Mouse (Mus musculus): ENCODE data around the gene Slc37a3.
"Not testable (repeated sequence)": the region's sequence is repeated elsewhere in the genome, so short reads cannot be mapped to it uniquely, and the experiment has no call there.

DNA sequence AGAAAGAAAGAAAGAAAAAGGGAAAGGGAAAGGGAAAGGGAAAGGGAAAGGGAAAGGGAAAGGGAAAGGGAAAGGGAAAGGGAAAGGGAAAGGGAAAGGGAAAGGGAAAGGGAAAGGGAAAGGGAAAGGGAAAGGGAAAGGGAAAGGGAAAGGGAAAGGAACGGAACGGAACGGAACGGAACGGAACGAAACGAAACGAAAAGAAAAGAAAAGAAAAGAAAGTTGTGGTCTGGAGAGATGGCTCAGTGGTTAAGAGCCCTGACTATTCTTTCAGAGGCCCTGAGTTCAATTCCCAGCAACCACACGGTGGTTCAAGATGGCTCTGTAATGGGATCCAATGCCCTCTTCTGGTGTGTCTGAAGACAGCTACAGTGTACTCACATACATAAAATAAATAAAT is 18.3 kb downstream of the Slc37a3 start:
- TF ChIP-seq EP300 (optimal IDR thresholded peaks at IDR 0.05); CTCF (IDR thresholded peaks at IDR 0.05; ENCODE audit: low read depth): not testable (repeated sequence)
